Mouse (Mus musculus): Measurements from ENCODE around the gene Ndufb6. TPM values are rescaled to one million over a fixed set of nuclear protein-coding genes. Genes with fewer than 3 reads are reported as not detected.

The Ndufb6 gene
- total RNA-seq, 1 experiment = 270 TPM

DNA sequence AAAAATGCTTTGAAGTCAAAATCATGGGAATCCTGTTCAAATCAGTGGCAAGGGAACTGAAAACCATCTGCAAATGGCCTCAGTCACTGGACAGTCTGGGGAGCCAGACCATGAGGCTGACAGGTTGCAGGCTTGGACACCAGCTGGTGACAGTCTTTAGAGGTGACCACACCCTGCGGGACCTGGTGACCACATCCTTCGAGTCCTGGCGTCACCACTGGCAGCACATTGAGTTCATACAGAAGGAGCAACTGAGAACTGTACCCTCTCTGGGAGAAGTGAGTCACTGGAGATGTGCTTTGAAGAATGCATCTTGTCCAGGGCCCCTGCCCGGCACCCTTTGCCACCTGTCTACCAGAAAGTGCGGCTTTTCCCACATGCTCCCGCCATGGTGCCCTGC, 49.5 kb downstream of the Ndufb6 start:
- Histone ChIP-seq H3K4me1 (ENCODE audit: control insufficient read depth in 2 of 2, insufficient read depth in 2 of 2, low read length in 2 of 2, poor library complexity in 1 of 2) (peaks cover 2 to 6% of the 10 kb centered on the region in 2 experiments), H3K9me3 (ENCODE audit: control insufficient read depth, insufficient read depth, low read depth, low read length) (no peaks in the 10 kb centered on the region), H3K4me3 (ENCODE audit: insufficient read depth in 1 of 2, low read depth in 1 of 2, low read length in 2 of 2, poor library complexity in 1 of 2, severe bottlenecking in 1 of 2) (no peak overlapping the region), H3K9ac (ENCODE audit: insufficient read depth, low read depth, low read length, poor library complexity, severe bottlenecking) (no peak overlapping the region), H3K27ac (ENCODE audit: insufficient read depth, low read depth, low read length, poor library complexity, severe bottlenecking) (no peak overlapping the region), H3K36me3 (ENCODE audit: control insufficient read depth, insufficient read depth, low read length, poor library complexity, severe bottlenecking) (no peaks in the 10 kb centered on the region; the same call in 1 of the 2 replicates)
- in situ Hi-C loops (cut with MboI; ENCODE audit: low sequenced_read_pairs in 2 of 2, unreplicated experiment in 2 of 2) = no loop called here
- TF ChIP-seq ZNF384 (IDR thresholded peaks at IDR 0.05; ENCODE audit: low read depth, low read length) (no peak), HCFC1 (IDR thresholded peaks at IDR 0.05; ENCODE audit: borderline replicate concordance, insufficient read depth, low read length) (no peak), CHD2 (IDR thresholded peaks at IDR 0.05; ENCODE audit: low read depth, low read length) (no peak), ZC3H11A (IDR thresholded peaks at IDR 0.05; ENCODE audit: borderline replicate concordance, low read depth, low read length) (no peak), MAFK (IDR thresholded peaks at IDR 0.05; ENCODE audit: insufficient read depth, low read depth, low read length) (no peak)
- no peak for DNase-seq (ENCODE audit: low read depth, low spot score)

DNA sequence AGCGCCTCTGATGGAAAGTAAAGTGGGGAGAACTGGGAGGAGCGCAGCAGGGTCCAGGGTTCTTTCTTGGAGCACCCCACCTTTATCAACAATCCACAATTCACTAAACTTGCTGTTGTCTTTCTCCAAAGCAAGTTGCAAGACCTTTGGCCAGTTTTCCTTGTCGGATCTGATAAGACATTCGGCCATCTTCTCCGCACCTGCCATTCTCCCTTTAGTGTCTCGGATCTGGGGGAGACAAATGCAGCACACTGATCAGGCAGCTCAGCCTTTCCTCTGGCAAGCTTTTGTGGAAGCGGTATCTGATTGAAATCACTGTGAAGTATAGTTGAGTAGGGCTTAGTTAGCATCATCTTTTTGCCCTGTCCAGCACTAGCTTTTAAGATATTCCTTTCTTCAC, 51.3 kb downstream of the Ndufb6 start:
- TF ChIP-seq CHD2 (IDR thresholded peaks at IDR 0.05; ENCODE audit: low read depth, low read length) (no peak), HCFC1 (IDR thresholded peaks at IDR 0.05; ENCODE audit: borderline replicate concordance, insufficient read depth, low read length) (no peak), MAFK (IDR thresholded peaks at IDR 0.05; ENCODE audit: insufficient read depth, low read depth, low read length) (no peak), ZNF384 (IDR thresholded peaks at IDR 0.05; ENCODE audit: low read depth, low read length) (no peak), ZC3H11A (IDR thresholded peaks at IDR 0.05; ENCODE audit: borderline replicate concordance, low read depth, low read length) (no peak)

DNA sequence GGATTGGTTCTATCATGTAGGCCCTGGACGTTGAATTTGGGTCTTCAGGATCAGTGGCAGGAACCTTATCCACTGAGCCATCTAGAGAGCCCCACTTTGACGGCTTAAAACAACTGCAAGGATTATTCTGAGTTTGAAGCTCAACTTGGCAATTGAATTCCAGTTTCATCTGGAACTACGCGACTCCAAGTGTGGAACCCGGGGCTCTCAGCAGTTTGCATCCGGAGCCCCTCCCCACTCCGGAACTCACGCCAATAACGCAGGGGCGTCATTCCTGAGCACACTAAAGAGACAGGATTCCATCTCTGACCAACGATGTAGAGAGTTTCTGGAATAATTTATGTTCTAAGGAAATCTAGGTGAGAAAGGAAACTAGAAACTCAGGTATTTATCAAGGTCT, 52.1 kb downstream of the Ndufb6 start:
- peak overlapping the region; percentile 64; the same call in 1 of the 2 replicates for H3K27ac ChIP-seq (ENCODE audit: insufficient read depth, low read depth, low read length, poor library complexity, severe bottlenecking)
- H3K9me3 ChIP-seq (ENCODE audit: control insufficient read depth, insufficient read depth, low read depth, low read length) = no peaks in the 10 kb centered on the region
- TF ChIP-seq ZNF384 (IDR thresholded peaks at IDR 0.05; ENCODE audit: low read depth, low read length) (no peak), HCFC1 (IDR thresholded peaks at IDR 0.05; ENCODE audit: borderline replicate concordance, insufficient read depth, low read length) (no peak), MAFK (IDR thresholded peaks at IDR 0.05; ENCODE audit: insufficient read depth, low read depth, low read length) (no peak), ZC3H11A (IDR thresholded peaks at IDR 0.05; ENCODE audit: borderline replicate concordance, low read depth, low read length) (no peak), CHD2 (IDR thresholded peaks at IDR 0.05; ENCODE audit: low read depth, low read length) (no peak)
- DNase-seq (ENCODE audit: low read depth, low spot score) = no peak
- in situ Hi-C loops (cut with MboI; ENCODE audit: low sequenced_read_pairs in 2 of 2, unreplicated experiment in 2 of 2) = no loop called here
- H3K36me3 ChIP-seq (ENCODE audit: control insufficient read depth, insufficient read depth, low read length, poor library complexity, severe bottlenecking) = no peaks in the 10 kb centered on the region; the same call in 1 of the 2 replicates
- H3K9ac ChIP-seq (ENCODE audit: insufficient read depth, low read depth, low read length, poor library complexity, severe bottlenecking) = no peak overlapping the region
- peak overlapping the region in 1 of 2 experiments; percentile 13; a peak in 2 of 4 replicates for H3K4me3 ChIP-seq (ENCODE audit: insufficient read depth in 1 of 2, low read depth in 1 of 2, low read length in 2 of 2, poor library complexity in 1 of 2, severe bottlenecking in 1 of 2)
- H3K4me1 ChIP-seq (ENCODE audit: control insufficient read depth in 2 of 2, insufficient read depth in 2 of 2, low read length in 2 of 2, poor library complexity in 1 of 2) = peaks cover 6 to 9% of the 10 kb centered on the region in 2 experiments

More for the DNA sequence above, 51.3 kb downstream of the Ndufb6 start:
- H3K4me1 ChIP-seq (ENCODE audit: control insufficient read depth in 2 of 2, insufficient read depth in 2 of 2, low read length in 2 of 2, poor library complexity in 1 of 2) = peaks cover 2 to 5% of the 10 kb centered on the region in 2 experiments
- in situ Hi-C loops (cut with MboI; ENCODE audit: low sequenced_read_pairs in 2 of 2, unreplicated experiment in 2 of 2) = no loop called here
- peak overlapping the region; percentile 64; the same call in 1 of the 2 replicates for H3K27ac ChIP-seq (ENCODE audit: insufficient read depth, low read depth, low read length, poor library complexity, severe bottlenecking)
- H3K4me3 ChIP-seq (ENCODE audit: insufficient read depth in 1 of 2, low read depth in 1 of 2, low read length in 2 of 2, poor library complexity in 1 of 2, severe bottlenecking in 1 of 2) = 0 out of 4 replicates have a peak overlapping the region, but pooled peaks of 1 of the 2 experiments have one; percentile 12
- H3K36me3 ChIP-seq (ENCODE audit: control insufficient read depth, insufficient read depth, low read length, poor library complexity, severe bottlenecking) = no peaks in the 10 kb centered on the region; the same call in 1 of the 2 replicates
- no peaks in the 10 kb centered on the region for H3K9me3 ChIP-seq (ENCODE audit: control insufficient read depth, insufficient read depth, low read depth, low read length)
- 0 out of 2 replicates have a peak overlapping the region, but pooled peaks have one; percentile 17 for H3K9ac ChIP-seq (ENCODE audit: insufficient read depth, low read depth, low read length, poor library complexity, severe bottlenecking)
- DNase-seq (ENCODE audit: low read depth, low spot score) = no peak

DNA sequence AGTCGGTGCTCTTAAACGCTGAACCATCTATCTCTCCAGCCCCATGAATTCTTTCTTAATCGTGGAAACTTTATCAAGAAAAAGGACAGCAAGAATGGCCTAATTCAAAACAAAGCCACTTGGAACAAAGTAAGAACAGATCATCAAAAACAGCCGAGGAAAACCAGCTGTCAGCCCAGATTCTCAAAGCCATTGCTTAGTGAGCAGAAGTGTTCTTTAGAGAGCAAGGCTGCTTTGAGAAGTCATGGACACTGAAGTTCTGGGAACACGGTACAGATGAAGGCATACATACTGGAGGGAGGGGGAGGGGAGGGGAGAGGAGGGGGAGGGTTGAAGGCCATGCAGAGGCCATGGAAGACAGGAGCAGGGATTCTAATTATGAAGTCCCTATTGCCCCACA, 53.1 kb downstream of the Ndufb6 start:
- in situ Hi-C loops (cut with MboI; ENCODE audit: low sequenced_read_pairs in 2 of 2, unreplicated experiment in 2 of 2) = no loop called here
- no peak overlapping the region for H3K4me3 ChIP-seq (ENCODE audit: insufficient read depth in 1 of 2, low read depth in 1 of 2, low read length in 2 of 2, poor library complexity in 1 of 2, severe bottlenecking in 1 of 2)
- no peak for TF ChIP-seq ZC3H11A (IDR thresholded peaks at IDR 0.05; ENCODE audit: borderline replicate concordance, low read depth, low read length)
- TF ChIP-seq MAFK (IDR thresholded peaks at IDR 0.05; ENCODE audit: insufficient read depth, low read depth, low read length) = no peak
- TF ChIP-seq HCFC1 (IDR thresholded peaks at IDR 0.05; ENCODE audit: borderline replicate concordance, insufficient read depth, low read length) = no peak
- no peak for TF ChIP-seq ZNF384 (IDR thresholded peaks at IDR 0.05; ENCODE audit: low read depth, low read length)
- TF ChIP-seq CHD2 (IDR thresholded peaks at IDR 0.05; ENCODE audit: low read depth, low read length) = no peak
- no peaks in the 10 kb centered on the region; the same call in 1 of the 2 replicates for H3K36me3 ChIP-seq (ENCODE audit: control insufficient read depth, insufficient read depth, low read length, poor library complexity, severe bottlenecking)
- no peaks in the 10 kb centered on the region for H3K9me3 ChIP-seq (ENCODE audit: control insufficient read depth, insufficient read depth, low read depth, low read length)
- H3K27ac ChIP-seq (ENCODE audit: insufficient read depth, low read depth, low read length, poor library complexity, severe bottlenecking) = no peak overlapping the region
- DNase-seq (ENCODE audit: low read depth, low spot score) = no peak
- H3K9ac ChIP-seq (ENCODE audit: insufficient read depth, low read depth, low read length, poor library complexity, severe bottlenecking) = no peak overlapping the region
- peaks cover 8 to 14% of the 10 kb centered on the region in 2 experiments for H3K4me1 ChIP-seq (ENCODE audit: control insufficient read depth in 2 of 2, insufficient read depth in 2 of 2, low read length in 2 of 2, poor library complexity in 1 of 2)

All from ES-E14 (cell line).